Mouse (Mus musculus) inflammation-experienced regulatory T-cells, adult 16 weeks (primary cell): ENCODE measurements around the gene Calr4. TPM values are rescaled to one million over a fixed set of nuclear protein-coding genes. Genes with fewer than 3 reads are reported as not detected.

Experiments
- polyA plus RNA-seq: library from polyadenylated mRNA; unstranded; fragments of 100-300 nt; shearing (Covaris generic); gene quantifications from one replicate; pipeline ENCODE4 v1.2.1, GENCODE M21; 2017

Gene Calr4
- polyA plus RNA-seq = not detected

DNA sequence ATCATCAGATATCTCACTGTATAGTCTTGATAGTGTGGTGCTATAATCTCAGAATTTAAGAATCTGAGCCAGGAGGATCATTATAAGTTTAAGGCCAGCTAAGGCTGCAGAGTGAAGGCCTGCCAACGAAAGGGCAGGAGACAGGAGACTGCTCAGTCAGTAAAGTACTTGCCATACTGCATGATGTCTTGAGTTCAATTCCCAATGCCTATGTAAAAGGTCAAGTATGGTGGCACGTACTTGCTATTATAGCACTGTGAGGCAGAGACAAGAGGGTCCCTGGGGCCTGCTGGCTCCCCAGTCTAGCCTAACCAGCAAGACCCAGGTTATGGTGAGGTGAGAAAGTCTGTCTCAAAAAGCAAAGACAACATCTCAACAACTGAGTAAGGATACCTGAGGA is at the start of gene Calr4:
TSS of gene Calr4 (plus strand) at position 301 of the 400 bp plus-strand sequence.

DNA sequence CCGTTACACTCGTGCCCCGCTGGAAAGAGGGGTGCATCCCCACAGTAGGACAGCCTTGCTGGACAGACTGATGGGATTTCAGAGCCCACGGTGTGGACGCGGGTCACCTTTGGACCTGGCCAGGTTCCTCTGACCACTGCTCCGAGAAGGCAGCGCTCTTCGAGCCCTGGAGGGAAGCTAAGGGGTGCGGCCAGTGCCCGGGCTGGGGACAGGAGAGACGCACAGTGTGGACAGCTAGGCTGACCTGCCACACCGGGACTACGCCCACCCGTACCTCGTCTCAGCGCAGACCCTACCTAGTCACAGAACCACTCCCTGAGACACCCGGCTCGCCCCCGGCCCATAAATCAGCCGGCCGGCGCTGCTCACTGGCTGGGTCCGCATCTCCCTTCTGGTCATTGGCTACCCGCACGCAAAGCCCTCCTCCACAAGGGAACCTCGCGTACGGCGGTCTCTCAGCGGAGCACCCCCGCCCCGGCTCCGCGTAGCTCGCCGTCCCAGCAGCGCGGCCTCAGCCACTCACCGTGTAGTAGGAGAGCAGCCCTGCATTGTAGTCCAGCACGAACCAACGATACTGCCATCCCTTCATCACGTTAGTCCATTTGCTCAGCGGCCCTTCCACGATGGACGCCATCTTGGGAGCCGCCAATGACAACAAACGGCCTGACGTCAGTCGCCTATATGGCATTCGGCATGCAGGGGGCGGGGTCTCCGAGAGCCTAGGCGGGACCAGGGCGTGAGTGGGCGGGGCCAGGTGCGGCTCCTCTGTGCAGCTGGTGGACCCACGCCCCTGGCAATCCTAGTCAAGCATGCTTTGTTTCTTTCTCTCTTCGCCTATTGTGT is 32.5 kb upstream of the Calr4 start, which contains the start of gene Osbpl9:
TSS of gene Osbpl9 (minus strand) at position 691 of the 843 bp plus-strand sequence.

DNA sequence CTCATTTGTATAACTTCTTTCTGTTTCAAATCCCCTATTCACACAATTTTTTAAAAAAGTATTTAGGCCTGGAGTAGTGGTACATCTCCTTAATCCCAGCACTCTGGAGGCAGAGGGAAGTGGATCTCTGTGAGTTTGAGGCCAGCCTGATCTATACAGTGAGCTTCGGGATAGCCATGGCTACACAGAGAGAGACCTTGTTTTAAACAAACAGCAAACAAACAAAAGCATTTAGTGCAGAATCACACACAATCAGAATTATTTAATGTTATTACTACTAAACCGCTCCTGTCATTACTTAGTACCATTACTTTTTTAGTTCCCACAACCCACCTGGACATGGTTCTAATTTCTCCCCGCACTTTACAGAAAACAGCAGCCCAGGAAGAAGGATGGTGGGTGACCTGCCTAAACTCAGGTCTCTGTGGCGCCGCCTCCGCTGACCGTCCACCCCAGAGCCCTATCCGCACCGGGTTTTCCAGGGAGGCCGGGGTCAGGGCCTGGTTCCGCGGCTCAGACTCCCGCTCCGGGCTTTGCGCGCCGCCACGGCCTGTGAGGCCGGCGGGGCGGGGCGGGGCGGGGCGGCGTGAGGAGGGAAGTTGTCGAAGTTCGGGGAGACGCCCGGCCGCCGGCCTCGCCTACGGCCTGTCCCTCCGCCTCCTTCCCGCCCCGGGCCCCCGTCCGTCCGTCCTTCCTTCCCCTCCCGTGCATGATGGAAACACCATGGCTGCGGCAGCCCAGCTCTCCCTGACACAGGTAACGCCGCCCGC is 45.6 kb downstream of the Calr4 start, which contains the start of gene Eps15:
TSS of gene Eps15 (plus strand) at position 580 of the 770 bp plus-strand sequence.

Other genes starting within 250 kb of the Calr4 start
- 145 TPM for gene Nrd1, start 233.8 kb upstream of the Calr4 start, polyA plus RNA-seq
- 177 TPM for gene Osbpl9, start 32.2 kb upstream of the Calr4 start, polyA plus RNA-seq
- gene Eps15, start 45.8 kb downstream of the Calr4 start, polyA plus RNA-seq = 151 TPM
- not detected for gene Ttc39a, start 172.1 kb downstream of the Calr4 start, polyA plus RNA-seq